Comparison of ENCODE assay signal across 15 mouse cellular contexts in the genomic region with DNA sequence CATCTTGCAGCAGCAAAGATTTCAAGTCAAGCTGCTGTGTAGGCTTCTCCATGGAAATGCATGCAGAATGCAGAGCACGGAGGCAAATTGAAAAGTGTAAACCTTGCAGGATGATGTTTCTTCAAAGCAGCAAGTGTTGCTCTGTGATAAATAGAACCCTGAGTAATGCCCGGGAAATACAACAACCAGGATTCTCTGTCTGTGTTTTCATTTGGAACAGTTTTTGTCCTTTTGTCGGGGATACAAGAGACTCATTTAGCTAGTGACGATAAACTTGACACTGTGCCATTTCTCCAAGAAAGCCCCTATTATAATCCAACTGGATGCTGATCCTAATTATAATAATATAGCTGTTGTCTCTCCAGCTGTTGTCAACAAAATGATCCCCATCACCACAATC.
DNase-seq lines count a peak whose midpoint lies in the region; ATAC-seq and TF ChIP-seq lines count a peak whose summit lies in the region.
"Had no signal": no experiment of that assay in that cellular context is flagged by ENCODE, and none has a peak within 500 bp of the region (broad histone marks: within the 10 kb centered on the region; RNA-seq: fewer than 3 reads in every experiment).

No protein-coding gene starts in this region.

- TF ChIP-seq CTCF in layer of hippocampus, adult 2 months (conservative IDR thresholded peaks at IDR 0.05), result no peak

- no peaks in the 10 kb centered on the region for H3K27me3 ChIP-seq in forebrain, embryonic 14.5 days (replicated peaks; ENCODE audit: control insufficient read depth, insufficient read depth, low read length)
- H3K27me3 ChIP-seq: CH12.LX; intestine, embryonic 15.5 days; liver, embryonic 12.5 days; Patski had no signal

- peaks cover 9% of the 10 kb centered on the region; the same call in 1 of the 2 replicates for H3K4me1 ChIP-seq in forebrain, embryonic 14.5 days (ENCODE audit: control insufficient read depth, insufficient read depth, low read length)
- H3K4me1 ChIP-seq: intestine, embryonic 15.5 days; liver, embryonic 12.5 days had no signal

- H3K36me3 ChIP-seq in forebrain, embryonic 14.5 days (ENCODE audit: control insufficient read depth, insufficient read depth, low read length), result no peaks in the 10 kb centered on the region
- H3K36me3 ChIP-seq: intestine, embryonic 15.5 days; liver, embryonic 12.5 days had no signal

- DNase-seq in layer of hippocampus, adult 2 months (ENCODE audit: low spot score in 2 of 2), result peak in 1 of 2 experiments; percentile 37
- no peak for DNase-seq in layer of hippocampus, postnatal 25 days (ENCODE audit: extremely low spot score in 1 of 2, low spot score in 1 of 2)
- peak; percentile 93 for DNase-seq in brain, adult 2 months (ENCODE audit: low read depth, low spot score)
- peak; percentile 80 for DNase-seq in forebrain, embryonic 14.5 days (ENCODE audit: low spot score)
- peak; percentile 33 for DNase-seq in layer of hippocampus, adult 9-10 months (ENCODE audit: low spot score)
- no peak for DNase-seq in gastrocnemius, postnatal 14 days
- DNase-seq: adrenal gland, postnatal 25 days; cerebellum, adult 18-20 months had no signal

- H3K9me3 ChIP-seq in forebrain, embryonic 14.5 days (replicated peaks; ENCODE audit: control insufficient read depth, low read length), result no peaks in the 10 kb centered on the region
- H3K9me3 ChIP-seq: intestine, embryonic 15.5 days; liver, embryonic 12.5 days had no signal

- no peak overlapping the region for H3K4me2 ChIP-seq in forebrain, embryonic 14.5 days (ENCODE audit: low read length)
- H3K4me2 ChIP-seq: intestine, embryonic 15.5 days; liver, embryonic 12.5 days had no signal

- intact Hi-C loops in gastrocnemius, postnatal 14 days (cut with DNase I; ENCODE audit: low total_unique reads), result no loop called here

- H3K27ac ChIP-seq in layer of hippocampus, adult 2 months, result peak overlapping the region; percentile 37
- no peak overlapping the region for H3K27ac ChIP-seq in forebrain, embryonic 14.5 days (ENCODE audit: low read depth, low read length)
- H3K27ac ChIP-seq: intestine, embryonic 15.5 days; kidney, postnatal 0 days; liver, embryonic 12.5 days had no signal

- peak; percentile 85 for ATAC-seq in forebrain, embryonic 14.5 days
- ATAC-seq in monocyte, adult 5-6 weeks (replicated peaks; ENCODE audit: insufficient number of reproducible peaks, low FRiP score, low TSS enrichment, poor library complexity, severe bottlenecking), result no peak
- ATAC-seq: intestine, embryonic 15.5 days; liver, embryonic 12.5 days; lung, postnatal 0 days; Patski had no signal

- H3K4me3 ChIP-seq in layer of hippocampus, adult 2 months, result no peak overlapping the region
- no peak overlapping the region for H3K4me3 ChIP-seq in forebrain, embryonic 14.5 days (ENCODE audit: low read depth, low read length)
- H3K4me3 ChIP-seq: intestine, embryonic 15.5 days; liver, embryonic 12.5 days had no signal

- H3K9ac ChIP-seq in forebrain, embryonic 14.5 days (ENCODE audit: low read length), result no peak overlapping the region
- H3K9ac ChIP-seq: intestine, embryonic 15.5 days; liver, embryonic 12.5 days had no signal

- WGBS in forebrain, embryonic 14.5 days, result 2% methylated on average over 4 of the region's 4 CpGs

Comparison
In these comparisons a context has a peak if more than half of its experiments do, and no peak if none do; other contexts are left out.
1. DNase-seq: peak in brain, adult 2 months (single experiment), forebrain, embryonic 14.5 days (single experiment) and layer of hippocampus, adult 9-10 months (single experiment); none in layer of hippocampus, postnatal 25 days (0 of 2) and gastrocnemius, postnatal 14 days (single experiment).